Mouse (Mus musculus) small intestine, adult 2 months (tissue): ENCODE measurements around the gene Slc35a5.

Experiments
- CTCF ChIP-seq: fragments of 200-500 bp; IDR thresholded peaks from 2 replicates; pipeline ENCODE4 v1.5.1; 2012; ENCODE audit warnings: low read depth, mild to moderate bottlenecking, control low read depth, inconsistent platforms, low read length, moderate library complexity, mixed read lengths; ENCODE audit not compliant: insufficient replicate concordance, insufficient read length; ENCODE audit errors: extremely low read depth
- POLR2A ChIP-seq: fragments of 200-500 bp; IDR thresholded peaks from 2 replicates; pipeline ENCODE4 v1.6.1; 2012; ENCODE audit warnings: low read depth, mild to moderate bottlenecking, control low read depth, inconsistent platforms, low read length, moderate library complexity

GRCm38 (mm10) chr16:45181824-45182223, 23.3 kb upstream of the Slc35a5 start:
- TF ChIP-seq POLR2A: no peak
- no peak for TF ChIP-seq CTCF
